Mouse (Mus musculus) macrophage (primary cell): ENCODE data around the gene Ugt1a6b. TPM values are rescaled to one million over a fixed set of nuclear protein-coding genes. Genes with fewer than 3 reads are reported as not detected.
"Not testable (repeated sequence)": the region's sequence is repeated elsewhere in the genome, so short reads cannot be mapped to it uniquely, and the experiment has no call there.

Experiments
- H3K27ac ChIP-seq: fragments of 350-480 bp; formaldehyde crosslinking; 2 replicates; pipeline ENCODE4 v1.9.0; 2021
- H3K36me3 ChIP-seq: fragments of 350-480 bp; formaldehyde crosslinking; 2 replicates; pipeline ENCODE4 v1.9.0; 2021; ENCODE audit errors: inconsistent target
- H3K4me3 ChIP-seq: fragments of 350-480 bp; formaldehyde crosslinking; 2 replicates; pipeline ENCODE4 v1.9.0; 2021; ENCODE audit errors: inconsistent target
- H3K79me2 ChIP-seq: fragments of 350-480 bp; formaldehyde crosslinking; 2 replicates; pipeline ENCODE4 v1.9.0; 2021; ENCODE audit errors: inconsistent target
- WGBS: methylation state at CpG from one replicate; pipeline ENCODE4 v1.1.7; 2026; ENCODE audit warnings: inconsistent platforms; ENCODE audit not compliant: missing documents; 5-methylcytosine and 5-hydroxymethylcytosine counted together
- polyA plus RNA-seq: library from polyadenylated mRNA; stranded (reverse); fragments of 250-400 nt; gene quantifications from 3 replicates; pipeline ENCODE4 v1.2.4, GENCODE M21; 2018; ENCODE audit warnings: inconsistent platforms
- total RNA-seq, 78 experiments: library from RNA; depleted of rRNA; stranded (reverse); fragments of 250-400 nt; gene quantifications; 1 replicate in 9 of 78; 2 replicates in 24 of 78; 3 replicates in 43 of 78; 4 replicates in 2 of 78; pipeline ENCODE4 v1.2.4; 2018; ENCODE audit warnings: inconsistent platforms in 56 of 78

Gene Ugt1a6b
- total RNA-seq (2018; cell fraction: chromatin; rRNA removed) = 10 to 100 TPM in 21 of 26 experiments, 1 to 10 TPM in 5; 4.5 to 34.9 (median 15.0) TPM
- 1 to 10 TPM in 10 of 26 experiments, under 1 TPM in 16; 0.14 to 4.2 (median 0.93) TPM for total RNA-seq (2018; cell fraction: cytosol; rRNA removed)
- 10 to 100 TPM in 21 of 26 experiments, 1 to 10 TPM in 5; 5.8 to 42.9 (median 13.0) TPM for total RNA-seq (2018; cell fraction: nucleus; rRNA removed)
- polyA plus RNA-seq = 0.21 to 0.37 TPM (median 0.30 TPM) in 3 replicates

DNA sequence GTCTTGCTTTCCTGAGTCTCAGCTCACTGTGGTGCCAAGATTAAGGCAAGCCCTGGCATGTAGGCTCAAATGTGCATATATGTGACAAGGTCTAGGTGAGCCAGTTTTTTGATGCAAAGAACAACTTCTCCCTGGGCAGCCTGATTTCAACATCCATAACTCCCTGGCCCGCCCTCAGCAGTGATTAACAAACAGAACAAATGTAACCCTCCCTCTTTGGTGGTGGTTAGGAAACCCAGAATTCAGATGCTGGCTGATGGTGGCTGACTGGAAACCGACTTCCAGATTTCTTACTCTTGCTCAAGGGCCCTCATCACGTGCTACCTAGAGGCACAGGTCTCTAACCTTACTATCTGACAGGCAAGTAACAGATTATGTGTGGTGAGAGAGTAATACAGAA, at the start of gene Ugt1a6b:
Ugt1a6b (plus strand) TSS at position 234 of the 400 bp plus-strand sequence.
- peaks cover 86% of the 10 kb centered on the region for H3K79me2 ChIP-seq
- 0% methylated on average over 1 of the region's 3 CpGs for WGBS
- H3K4me3 ChIP-seq, H3K36me3 ChIP-seq, H3K27ac ChIP-seq: not testable (repeated sequence)

DNA sequence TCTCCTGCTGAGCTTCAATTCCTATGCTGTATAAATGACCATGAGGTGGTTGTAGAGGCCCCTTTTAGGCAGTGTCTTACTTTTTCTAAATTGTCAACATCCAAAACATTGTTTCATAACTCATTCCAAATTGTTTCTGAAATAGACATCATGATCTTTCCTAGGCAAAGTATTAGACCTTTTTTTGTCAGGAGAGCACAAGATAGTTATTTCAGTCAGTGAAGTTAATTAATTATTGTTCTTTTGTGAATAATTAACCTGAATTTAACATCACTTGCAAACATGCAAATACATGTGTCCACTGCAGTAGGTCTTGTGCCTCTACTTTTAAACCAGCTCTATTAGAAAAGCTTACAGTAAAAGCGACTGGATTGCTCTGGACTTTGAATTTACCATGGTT, 48.0 kb upstream of the Ugt1a6b start, which contains the start of gene Ugt1a10:
Ugt1a10 (plus strand) TSS at position 301 of the 400 bp plus-strand sequence.
- H3K79me2 ChIP-seq = no peaks in the 10 kb centered on the region
- H3K4me3 ChIP-seq = no peak within 1 kb of the TSS
- no peaks in the 10 kb centered on the region for H3K36me3 ChIP-seq
- no peak within 1 kb of the TSS for H3K27ac ChIP-seq
- WGBS = 100% methylated on average over 1 of the region's 1 CpGs

DNA sequence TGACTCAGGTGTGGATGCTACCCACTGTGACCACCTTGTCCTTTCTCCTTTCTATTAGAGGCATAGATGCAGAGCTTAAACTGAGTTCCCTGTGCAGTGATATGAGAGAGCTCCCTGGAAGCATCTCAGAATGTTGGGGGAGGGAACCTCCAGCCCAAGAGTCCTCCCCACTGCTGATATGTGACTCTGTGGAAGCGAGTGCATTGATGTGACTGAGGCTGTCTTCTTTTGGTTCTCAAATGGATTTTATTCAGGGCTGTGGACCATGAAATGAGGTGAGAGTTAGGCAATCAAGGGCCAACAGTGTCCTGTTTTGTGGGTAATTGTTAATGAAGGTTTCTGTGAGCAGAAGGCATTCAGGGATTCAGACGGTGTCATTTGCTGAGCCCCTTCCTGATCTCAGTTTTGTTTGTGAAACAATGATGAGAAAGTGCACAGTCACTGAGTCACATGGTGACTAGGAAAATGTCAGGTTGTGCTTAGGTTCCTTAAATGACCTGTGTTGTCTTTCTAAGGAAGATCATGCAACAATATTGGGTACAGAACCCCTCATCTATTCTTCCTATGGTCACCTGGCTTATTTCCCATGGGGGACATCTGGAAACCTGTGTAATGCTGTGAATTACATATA, 36.5 kb upstream of the Ugt1a6b start:
- H3K27ac ChIP-seq, H3K79me2 ChIP-seq, H3K4me3 ChIP-seq, H3K36me3 ChIP-seq: not testable (repeated sequence)
- no CpG with 5 or more reads among the region's 2 CpGs for WGBS

DNA sequence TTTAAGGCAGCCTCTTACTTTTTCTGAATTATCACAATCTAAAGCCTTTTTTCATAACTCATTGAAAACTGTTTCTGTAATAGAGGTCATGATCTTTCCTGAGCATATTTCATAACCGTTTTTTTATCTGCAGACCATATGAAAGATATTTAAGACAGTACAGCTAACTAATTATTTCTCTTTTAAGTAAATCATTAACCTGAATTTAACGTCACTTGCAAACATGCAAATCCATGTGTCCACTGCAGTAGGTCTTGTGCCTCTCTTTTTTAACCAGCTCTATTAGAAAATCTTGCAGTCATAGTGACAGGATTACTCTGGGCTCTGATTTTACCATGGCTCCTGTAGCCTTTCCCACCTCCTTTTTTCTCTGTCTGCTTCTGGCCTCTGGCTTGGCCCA, 32.6 kb upstream of the Ugt1a6b start, which contains the start of gene Ugt1a9:
Ugt1a9 (plus strand) TSS at position 306 of the 400 bp plus-strand sequence.
- Histone ChIP-seq H3K4me3 (no peak within 1 kb of the TSS), H3K36me3 (no peaks in the 10 kb centered on the region), H3K27ac (no peak within 1 kb of the TSS), H3K79me2 (no peaks in the 10 kb centered on the region)
- 100% methylated on average over 2 of the region's 2 CpGs for whole genome bisulfite sequencing

DNA sequence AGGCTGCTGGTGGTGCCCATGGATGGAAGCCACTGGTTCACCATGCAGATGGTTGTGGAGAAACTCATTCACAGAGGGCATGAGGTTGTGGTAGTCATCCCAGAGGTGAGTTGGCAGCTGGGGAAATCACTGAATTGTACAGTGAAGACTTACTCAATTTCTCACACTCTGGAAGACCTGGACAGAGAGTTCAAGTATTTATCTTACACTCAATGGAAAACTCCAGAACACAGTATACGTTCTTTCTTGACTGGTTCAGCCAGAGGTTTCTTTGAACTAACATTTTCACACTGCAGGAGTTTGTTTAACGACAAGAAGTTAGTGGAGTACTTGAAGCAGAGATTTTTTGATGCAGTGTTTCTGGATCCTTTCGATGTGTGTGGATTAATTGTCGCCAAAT, 32.1 kb upstream of the Ugt1a6b start:
- Histone ChIP-seq H3K4me3 (no peak overlapping the region), H3K27ac (no peak overlapping the region), H3K36me3 (no peaks in the 10 kb centered on the region), H3K79me2 (no peaks in the 10 kb centered on the region)
- WGBS = 94% methylated on average over 4 of the region's 4 CpGs

DNA sequence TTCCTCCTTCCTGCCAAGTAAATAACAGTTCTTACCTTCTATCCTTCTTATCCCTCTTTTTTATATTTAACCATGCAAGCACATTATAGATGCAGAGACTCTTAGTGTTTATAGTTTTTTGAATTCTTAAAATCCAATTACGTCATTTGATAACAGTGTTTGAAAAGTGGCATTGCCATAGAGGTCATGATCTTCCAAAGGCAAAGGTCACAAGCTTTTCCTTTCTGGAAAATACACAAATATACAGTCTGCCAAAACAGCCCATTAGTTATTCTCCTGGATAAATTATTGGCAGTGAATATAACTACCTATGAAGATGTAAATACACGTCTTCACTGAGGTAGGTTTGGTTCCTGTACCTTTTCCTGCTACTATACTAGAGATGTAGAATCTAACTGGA, 28.6 kb upstream of the Ugt1a6b start:
- Histone ChIP-seq H3K4me3 (no peak overlapping the region), H3K79me2 (no peaks in the 10 kb centered on the region), H3K27ac (no peak overlapping the region), H3K36me3 (no peaks in the 10 kb centered on the region)
- WGBS = 100% methylated on average over 2 of the region's 2 CpGs

DNA sequence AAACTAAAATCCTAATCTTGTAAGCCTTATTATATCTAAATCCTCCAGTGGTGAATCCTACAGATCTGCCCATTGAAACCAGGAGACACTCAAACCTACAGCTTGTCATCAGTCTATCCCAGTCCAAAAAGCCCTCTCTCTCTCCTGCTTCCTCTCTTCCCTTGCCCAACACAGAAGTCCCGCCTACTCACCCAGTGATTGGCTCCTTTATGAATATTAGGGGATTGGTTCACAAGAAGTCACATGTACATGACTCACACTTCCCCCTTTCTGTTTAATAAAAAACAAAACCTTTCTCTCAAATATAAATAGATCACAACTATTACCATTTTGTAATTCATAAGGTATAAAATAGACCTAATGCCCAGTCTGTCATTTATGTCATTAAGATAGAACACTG, 25.9 kb upstream of the Ugt1a6b start:
- H3K4me3 ChIP-seq = no peak overlapping the region
- no peaks in the 10 kb centered on the region for H3K36me3 ChIP-seq
- 33% methylated on average over 1 of the region's 1 CpGs for WGBS
- peak overlapping the region; percentile 35 for H3K27ac ChIP-seq
- no peaks in the 10 kb centered on the region for H3K79me2 ChIP-seq

DNA sequence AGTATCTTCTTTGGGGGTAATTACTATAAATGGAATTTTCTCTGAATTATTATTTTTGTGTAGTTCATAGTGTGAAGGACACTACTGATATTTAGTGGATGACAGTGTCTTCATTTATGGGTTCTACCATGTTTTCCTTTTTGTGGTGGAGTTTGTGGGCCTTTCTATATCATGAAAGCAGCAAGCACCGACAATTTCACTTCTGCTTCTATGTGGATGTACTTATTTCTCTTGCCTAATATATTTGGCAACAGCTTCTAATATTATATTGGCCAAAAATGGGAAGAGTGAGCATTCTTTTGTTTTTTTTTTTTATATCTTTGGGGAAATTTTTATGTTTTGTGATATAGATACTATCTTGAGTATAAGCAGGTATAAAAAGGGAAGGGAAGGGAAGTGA, 21.4 kb upstream of the Ugt1a6b start:
- Histone ChIP-seq H3K27ac (peak overlapping the region; percentile 48), H3K4me3 (no peak overlapping the region)
- WGBS = 0% methylated on average over 1 of the region's 1 CpGs

DNA sequence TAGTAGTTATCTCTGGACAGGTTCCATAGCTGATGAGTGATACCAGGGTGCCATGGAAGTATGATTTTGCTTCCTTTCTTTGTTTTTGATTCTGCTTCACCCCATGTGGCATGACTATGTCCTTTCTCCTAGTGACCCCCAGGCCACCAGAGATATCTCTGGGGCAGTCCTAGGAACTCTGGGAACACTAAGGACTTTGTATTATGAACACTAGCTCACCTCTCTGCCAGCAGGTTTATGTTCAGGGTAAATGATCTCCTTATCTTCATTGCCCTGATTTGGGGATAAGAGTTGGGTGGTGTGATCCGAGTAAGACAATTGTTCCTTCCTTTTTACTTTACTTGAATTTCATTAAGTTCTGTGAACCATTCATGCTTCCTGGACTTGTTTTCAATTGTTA, 16.9 kb upstream of the Ugt1a6b start:
- Histone ChIP-seq H3K27ac (no peak overlapping the region), H3K79me2 (no peaks in the 10 kb centered on the region), H3K4me3 (no peak overlapping the region), H3K36me3 (no peaks in the 10 kb centered on the region)
- WGBS = 89% methylated on average over 1 of the region's 1 CpGs

More for the DNA sequence above, 21.4 kb upstream of the Ugt1a6b start:
- H3K36me3 ChIP-seq = no peaks in the 10 kb centered on the region
- no peaks in the 10 kb centered on the region for H3K79me2 ChIP-seq

DNA sequence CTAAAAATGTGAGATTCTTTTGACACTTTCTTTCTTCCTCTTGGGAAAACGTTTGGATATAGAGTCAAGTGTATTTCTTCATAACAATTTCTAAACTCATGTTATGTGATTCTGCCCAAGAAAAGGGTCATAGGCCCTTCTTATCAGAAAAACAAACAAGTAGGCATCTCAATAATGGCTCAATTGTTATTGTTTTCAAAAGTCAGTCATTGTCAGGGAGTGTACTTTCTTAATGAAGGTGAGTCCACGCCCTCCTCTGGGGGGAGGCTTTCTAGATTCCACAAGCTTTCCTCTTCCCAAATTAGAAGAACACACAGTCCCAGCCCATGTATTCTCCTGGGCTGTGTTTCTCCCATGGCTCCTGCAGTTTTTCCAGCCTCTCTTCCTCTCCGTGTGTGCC, 15.5 kb upstream of the Ugt1a6b start, which contains the start of gene Ugt1a8:
Ugt1a8 (plus strand) TSS at position 301 of the 400 bp plus-strand sequence.
- no peaks in the 10 kb centered on the region for H3K36me3 ChIP-seq
- H3K79me2 ChIP-seq = no peaks in the 10 kb centered on the region
- no peak within 1 kb of the TSS for H3K27ac ChIP-seq
- WGBS = 97% methylated on average over 3 of the region's 3 CpGs
- H3K4me3 ChIP-seq = no peak within 1 kb of the TSS

DNA sequence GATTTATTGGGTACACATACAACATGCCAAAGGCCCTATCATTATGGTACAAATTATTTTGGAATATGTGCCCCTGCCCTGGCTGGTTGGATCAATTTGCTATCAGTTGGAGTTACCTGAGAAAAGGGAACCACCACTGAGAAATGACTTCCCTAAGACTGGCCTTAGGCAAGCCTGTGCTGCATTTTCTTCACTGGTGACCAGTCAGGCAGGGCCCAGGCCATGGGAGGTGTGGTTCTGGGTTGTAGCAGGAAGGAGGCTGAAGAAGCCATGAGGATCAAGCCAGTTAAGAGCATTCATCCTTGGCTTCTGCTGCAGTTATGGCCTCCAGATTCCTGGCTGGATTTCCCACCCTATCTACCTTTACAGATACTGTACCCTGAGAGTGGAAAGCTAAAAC, 10.7 kb upstream of the Ugt1a6b start:
- 0 out of 2 replicates have a peak overlapping the region, but pooled peaks have one; percentile 97 for H3K27ac ChIP-seq
- no peak overlapping the region for H3K4me3 ChIP-seq
- H3K36me3 ChIP-seq = no peaks in the 10 kb centered on the region
- H3K79me2 ChIP-seq = peaks cover 23% of the 10 kb centered on the region

DNA sequence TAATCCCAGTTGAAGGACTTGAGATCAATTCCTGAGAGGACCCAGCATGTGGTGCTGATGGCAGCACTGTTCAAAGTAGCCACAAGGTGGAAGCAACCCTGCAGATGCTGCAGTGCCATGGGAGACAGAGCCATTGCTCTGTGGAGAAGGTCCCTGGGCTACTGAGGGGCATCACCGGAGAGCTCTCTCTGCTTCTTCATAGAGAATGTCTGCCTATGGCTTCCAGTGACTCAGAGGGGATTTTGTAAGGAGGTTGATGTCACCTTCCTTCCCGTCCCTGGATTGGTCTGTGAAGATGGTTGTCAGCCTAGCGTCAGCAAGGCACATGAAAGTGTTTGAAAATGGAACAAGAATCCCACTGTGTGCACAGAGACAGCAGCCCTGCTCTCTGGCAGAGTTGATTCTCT, 8.8 kb upstream of the Ugt1a6b start:
- Histone ChIP-seq H3K4me3 (peak overlapping the region; percentile 3; the same call in 1 of the 2 replicates), H3K79me2 (peaks cover 40% of the 10 kb centered on the region), H3K27ac (peak overlapping the region; percentile 97)
- not testable (repeated sequence) for H3K36me3 ChIP-seq
- WGBS = 0% methylated on average over 3 of the region's 3 CpGs

DNA sequence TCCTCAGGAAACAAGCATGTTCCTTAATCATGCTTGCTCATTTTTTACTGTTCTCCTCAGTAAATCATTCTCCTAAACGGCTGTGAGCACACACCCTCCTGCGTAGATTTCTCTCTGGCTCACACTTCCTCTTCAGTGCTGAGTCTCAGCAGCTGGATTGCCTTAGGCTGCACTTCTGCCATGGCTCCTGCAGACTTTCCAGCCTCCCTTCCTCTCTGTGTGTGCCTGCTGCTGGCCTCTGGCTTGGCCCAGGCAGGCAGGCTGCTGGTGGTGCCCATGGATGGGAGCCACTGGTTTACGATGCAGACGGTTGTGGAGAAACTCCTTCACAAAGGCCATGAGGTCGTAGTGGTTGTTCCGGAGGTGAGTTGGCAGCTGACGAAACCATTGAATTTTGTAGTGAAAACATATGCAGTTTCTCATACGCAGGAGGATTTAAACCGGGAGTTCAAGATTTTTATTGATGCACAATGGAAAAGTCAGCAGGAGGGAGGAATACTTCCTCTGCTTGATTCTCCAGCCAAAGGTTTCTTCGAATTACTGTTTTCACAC, 8.0 kb upstream of the Ugt1a6b start, which contains the start of gene Ugt1a7c:
Ugt1a7c (plus strand) TSS at position 122 of the 552 bp plus-strand sequence.
- WGBS = 2% methylated on average over 10 of the region's 10 CpGs
- peak within 1 kb of the TSS; percentile 57 for H3K4me3 ChIP-seq
- H3K27ac ChIP-seq = peak within 1 kb of the TSS; percentile 97
- peaks cover 47% of the 10 kb centered on the region for H3K79me2 ChIP-seq
- H3K36me3 ChIP-seq = no peaks in the 10 kb centered on the region

DNA sequence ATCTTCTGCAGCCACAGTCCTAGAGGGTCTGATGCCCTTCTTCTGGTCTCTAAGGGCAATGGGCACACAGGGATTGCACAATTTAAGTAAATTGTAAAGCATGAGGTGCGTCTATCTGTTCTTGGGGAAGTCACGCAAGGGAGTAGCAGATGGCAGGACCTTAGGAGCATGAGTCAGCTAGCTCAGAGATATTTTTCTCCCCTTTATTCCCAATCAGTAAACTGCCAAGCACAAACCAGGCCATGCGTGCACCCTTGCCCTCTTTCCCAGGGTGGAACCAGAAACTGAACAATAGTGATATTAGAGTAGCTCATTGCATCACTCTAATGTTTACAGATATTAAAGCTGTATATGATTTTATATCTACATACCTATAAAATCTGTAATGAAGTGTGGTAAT, 4.5 kb upstream of the Ugt1a6b start:
- not testable (repeated sequence) for H3K4me3 ChIP-seq, H3K36me3 ChIP-seq, H3K27ac ChIP-seq
- WGBS = 12% methylated on average over 3 of the region's 3 CpGs
- H3K79me2 ChIP-seq = peaks cover 79% of the 10 kb centered on the region

DNA sequence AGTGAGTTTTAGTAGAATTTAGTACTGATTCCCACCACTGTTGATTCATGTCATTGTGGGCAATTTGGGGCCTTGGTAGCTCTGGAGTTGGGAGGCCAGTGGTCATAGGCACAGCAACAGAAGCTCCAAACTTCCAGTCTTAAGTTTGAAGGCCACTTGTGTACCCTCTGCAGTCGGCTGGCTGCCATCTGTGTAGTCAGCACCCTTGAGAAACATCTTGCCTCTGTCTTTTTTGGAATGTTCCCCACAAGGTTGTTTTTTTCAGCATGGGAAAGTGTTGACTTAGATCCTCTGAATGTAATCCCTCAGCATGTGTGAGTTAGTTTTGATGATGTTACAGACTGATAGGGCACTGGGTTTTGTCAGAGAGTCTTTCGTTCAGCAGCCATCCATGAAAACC, 3.4 kb upstream of the Ugt1a6b start:
- H3K79me2 ChIP-seq = peaks cover 91% of the 10 kb centered on the region
- not testable (repeated sequence) for H3K27ac ChIP-seq, H3K4me3 ChIP-seq, H3K36me3 ChIP-seq
- WGBS = 90% methylated on average over 2 of the region's 2 CpGs
